Mouse (Mus musculus): ENCODE results near the gene Oas2.

The Oas2 gene

DNA sequence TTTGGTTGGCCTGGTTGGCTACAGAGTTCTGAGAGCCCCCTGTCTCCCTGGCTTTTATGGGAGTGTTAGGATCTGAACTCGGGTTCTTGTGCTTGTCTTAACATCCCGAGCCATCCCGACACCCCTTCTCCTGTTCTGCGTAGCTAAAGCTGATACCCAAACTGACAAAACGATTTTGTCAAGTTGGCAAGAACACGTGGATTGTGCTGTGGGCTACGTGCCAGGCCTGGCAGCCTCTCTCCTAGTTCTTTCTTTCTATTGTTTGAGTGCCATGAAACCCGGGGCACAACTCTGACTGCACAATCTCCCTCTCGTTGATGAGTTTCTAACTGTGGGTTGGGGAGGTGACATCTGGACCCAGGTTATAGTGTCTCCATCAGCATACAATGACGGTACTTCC lies 20.3 kb downstream of the Oas2 start:
- DNase-seq, result no peak

DNA sequence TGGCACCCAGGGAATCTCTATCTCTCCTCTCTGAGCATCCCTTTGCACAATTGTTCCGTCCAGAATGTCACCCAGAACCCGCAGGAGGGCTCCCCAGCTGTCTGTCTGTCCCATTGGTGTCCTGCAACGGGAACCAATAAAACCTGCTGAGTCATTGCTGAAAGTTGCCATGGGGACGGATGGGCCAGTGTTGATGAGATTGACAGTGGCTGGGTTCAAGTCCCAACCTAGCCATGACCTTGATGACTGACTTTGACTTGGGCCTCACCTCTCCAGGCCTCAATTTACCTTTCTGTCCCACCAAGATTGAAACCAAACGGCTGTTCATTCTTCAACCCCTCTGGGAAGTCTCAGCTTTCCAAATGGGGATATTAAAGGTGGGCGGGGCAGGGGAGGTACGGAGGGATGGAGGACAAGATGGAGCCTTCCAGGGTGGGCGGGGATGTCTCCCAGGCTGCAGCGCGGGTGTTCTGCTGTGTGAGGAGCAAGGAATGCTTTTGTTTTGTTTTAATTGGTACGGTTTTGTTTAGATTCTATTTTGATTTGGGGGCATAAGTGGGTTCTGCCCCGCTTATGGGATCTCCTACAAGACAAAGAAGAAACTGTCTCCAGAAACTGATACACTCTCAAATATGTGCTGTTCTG lies 23.7 kb downstream of the Oas2 start:
- no peak for DNase-seq

DNA sequence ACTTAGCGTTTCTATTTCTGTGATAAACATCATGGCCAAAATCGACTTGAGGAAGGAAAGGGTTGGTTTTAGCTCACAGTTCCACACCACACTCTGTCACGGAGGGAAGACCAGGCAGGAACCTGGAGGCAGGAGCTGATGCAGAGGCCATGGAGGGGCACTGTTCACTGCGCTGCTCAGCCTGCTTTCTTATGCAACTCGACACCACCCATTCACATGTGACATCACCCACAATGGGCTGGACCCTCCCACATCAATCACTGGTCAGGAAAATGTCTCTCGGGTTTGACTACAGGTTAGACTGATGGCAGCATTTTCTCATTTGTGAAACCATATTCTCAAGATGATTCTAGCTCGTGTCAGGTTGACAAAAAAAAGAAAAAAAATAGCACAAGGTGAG lies 28.6 kb downstream of the Oas2 start:
- no peak for DNase-seq

DNA sequence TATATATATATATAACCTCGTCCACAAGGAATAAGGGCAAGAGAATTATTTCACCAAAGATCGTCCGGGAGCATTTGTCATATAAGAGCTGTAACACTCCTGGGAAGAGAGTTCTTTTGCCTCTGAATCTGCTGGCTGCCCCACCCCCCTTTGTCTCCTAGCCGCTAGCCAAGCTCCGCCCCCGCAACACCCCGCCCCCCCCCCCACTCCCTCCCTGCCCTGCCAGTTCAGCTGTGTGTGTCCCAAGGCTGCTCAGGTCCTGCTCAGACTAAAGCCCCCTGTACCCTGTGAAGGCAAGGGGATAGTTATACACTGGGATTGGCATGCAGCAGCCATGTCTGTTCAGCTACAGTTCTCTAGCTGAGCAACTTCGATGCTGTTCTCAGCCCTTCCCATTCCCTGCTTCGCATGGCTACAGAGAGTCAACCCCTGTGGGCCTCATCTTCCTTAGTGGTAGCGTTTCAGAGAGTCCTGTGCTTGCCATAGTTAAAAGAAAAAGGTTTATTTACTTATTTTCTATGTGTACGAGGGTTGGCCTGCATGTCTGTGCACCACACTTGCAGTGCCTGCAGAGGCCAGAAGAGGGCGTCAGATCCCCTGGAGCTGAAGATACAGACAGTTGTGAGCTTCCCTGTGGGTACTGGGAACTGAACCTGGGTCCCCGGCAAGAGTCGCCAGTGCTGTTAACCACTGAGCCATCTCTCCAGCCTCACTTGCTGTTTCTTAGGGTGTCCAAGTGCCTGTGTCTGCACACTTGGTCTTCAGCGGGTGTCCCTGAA lies 30.9 kb downstream of the Oas2 start:
- DNase-seq, result no peak

DNA sequence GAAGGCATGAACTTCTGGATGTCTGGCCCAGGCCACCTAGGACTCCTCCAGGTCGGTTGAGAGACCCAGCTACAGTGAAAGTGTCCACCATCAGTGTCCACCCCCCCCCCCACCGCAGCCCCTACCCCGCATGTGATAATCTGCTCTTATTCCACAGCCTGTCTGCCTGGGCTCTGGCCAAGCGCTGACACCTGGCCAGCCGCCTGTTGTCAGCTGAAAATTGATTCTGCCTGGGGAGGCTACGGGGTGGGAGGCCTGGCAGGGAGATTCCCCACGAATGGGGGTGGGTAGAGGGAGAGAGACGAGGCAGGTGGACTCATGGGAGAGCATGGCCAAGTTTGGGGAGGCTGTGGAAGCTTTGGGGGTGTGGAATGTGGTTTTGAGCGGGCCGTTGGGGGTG lies 32.5 kb downstream of the Oas2 start:
- no peak for DNase-seq

DNA sequence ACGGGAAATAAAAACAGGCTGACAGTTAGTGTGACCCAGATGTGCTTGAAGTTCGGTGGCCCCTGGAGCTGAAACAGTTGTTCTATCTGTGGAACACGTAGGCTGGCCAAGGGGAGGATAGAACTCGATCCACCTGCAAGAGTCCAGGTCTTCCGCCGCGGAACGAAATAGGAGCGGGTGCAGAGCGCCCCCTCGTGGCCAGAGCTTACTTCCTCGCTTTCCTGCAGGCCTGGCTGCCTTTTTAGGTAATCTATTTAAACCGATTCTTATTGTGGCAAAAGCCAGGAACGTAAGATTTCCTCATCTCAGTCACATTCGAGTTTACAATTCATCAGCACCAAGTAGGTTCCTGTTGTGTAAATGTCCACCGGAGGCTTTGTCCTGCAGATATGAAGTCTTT lies 35.3 kb downstream of the Oas2 start:
- DNase-seq, result peak; percentile 73 to 89

DNA sequence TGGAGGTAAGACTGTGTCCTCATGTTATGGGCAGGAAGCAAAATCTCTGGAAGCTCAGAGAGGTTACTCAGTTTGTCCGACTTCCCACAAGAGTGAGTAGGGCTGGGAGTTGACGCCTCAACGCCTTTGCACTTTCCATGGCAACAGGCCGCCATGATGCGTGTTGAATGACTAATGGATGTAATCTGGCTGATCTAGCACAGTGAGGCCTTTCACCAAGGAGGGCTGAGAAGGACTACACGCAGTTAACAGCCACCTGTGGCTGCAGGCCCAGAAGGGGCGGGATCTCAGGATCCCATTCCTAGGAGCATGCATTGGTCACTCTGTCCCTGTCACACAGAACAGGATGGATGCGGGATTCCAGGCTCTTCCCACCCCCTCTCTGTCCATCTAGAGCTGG lies 36.9 kb downstream of the Oas2 start:
- no peak for DNase-seq

DNA sequence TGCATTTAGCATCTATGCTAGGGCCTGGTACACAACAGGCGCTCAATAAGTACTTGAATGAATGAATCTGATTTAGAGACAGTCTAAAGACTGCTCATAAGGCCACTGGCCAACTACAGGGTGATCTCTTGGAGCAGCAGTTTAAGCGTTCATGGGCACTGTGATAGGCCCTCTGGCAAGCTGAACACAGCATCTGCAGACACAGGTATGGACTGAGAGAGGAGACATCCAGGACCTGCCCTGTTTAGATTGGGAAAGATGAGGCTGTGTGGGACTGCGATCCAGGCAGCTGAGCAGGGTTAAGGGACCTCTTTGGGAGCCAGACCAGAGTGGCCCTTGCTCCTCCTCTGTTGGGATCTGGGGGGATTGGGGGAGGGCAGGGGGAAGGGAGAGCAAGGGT lies 37.8 kb downstream of the Oas2 start, which contains the start of gene Dtx1:
Gene Dtx1, minus strand, starts transcription at position 101 of the 400 bp plus-strand sequence.
- DNase-seq, result no peak

DNA sequence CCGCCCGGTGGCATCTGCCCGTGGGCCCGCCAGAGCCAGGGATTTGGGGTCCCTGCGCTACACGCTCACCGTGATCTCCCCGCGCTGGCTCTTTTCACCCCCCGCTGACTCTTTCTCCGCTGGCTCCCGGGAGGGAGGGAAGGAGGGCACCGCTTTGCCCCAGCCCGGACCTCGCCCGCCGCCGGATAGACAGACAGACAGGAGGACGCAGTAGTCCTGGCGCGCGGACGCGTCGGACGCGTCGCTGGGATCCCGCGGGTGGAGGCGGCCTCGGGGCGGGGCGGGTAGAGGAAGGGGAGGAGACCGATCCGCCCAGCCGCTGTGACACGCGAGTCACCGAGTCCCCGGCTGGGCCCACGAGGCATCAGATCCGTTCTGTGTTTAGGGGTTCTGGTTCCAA lies 38.2 kb downstream of the Oas2 start:
- peak; percentile 79 to 84 for DNase-seq

DNA sequence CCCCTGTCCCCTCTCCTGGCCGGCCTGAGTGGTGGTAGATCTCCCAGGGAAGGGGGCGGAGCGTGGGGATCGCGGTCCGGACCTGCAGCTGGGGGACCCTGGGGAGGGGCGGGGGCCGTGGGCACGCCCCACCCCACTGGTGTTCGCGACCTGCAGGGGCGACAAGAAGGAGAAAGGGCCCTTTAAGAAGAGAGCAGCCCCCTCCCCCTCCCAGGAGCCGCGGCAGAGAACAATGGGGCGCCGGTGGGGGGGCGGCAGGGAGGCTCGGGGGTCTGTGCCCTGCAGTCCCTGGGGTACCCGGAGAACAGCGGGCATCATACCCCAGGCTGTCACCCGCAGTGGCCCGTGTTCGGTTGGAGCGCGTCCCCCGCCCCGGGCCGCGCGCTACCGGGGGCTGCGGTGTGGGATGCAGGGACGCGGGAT lies 38.8 kb downstream of the Oas2 start:
- DNase-seq, result peak in 1 of 2 experiments; percentile 24

DNA sequence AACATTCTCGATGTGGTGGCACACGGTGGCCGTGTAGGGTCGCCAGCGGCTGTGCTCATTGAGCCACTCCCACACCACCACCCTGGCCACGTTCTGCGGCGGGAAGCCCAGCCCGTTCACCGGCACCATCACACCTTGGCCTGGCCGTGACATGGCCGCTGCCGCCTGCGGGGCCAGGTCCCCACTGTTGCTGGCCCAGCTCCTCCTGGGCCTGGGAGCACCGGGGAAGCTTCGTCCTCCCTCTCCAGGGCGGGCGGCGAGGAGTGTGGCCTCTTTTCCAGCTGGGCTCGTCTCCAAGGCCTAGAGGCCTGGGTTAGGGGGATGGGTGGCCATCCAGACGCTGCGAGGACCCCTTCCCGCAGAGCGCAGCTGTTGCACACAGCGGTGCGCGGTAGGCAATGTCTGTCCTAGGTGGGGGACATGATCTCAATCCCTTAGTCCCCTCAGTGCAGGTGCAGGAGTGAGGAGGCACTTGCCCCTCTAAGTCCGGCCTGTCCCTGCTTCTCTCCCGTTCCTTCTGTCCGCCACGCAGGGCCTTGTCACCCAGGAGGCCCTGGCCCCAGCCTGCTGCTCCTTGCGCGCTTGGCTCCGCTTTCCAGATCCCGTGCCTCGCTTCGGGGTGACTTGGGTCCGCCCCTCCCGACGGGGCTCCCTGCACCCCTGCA lies 39.4 kb downstream of the Oas2 start:
- peak in 1 of 2 experiments; percentile 37 for DNase-seq

DNA sequence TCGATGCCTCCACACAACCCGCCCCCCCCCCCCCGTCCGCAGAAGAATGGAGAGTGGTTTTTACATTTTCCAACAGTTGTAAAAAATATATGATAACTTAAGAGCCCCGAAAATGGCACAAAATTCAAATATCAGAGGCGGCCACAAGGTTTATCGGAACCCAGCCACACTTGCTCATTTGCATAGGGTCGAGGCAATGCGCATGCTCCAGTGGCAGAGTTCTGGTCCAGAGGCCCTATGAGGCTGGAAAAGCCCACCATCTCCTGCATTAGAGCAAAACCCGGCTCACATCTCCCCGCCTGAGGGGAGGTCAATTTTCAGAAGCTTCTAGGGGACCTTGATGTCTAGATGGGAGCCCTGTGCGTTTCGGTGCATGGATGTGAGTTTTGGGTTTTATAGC lies 42.7 kb downstream of the Oas2 start:
- peak; percentile 41 to 50 for DNase-seq

DNA sequence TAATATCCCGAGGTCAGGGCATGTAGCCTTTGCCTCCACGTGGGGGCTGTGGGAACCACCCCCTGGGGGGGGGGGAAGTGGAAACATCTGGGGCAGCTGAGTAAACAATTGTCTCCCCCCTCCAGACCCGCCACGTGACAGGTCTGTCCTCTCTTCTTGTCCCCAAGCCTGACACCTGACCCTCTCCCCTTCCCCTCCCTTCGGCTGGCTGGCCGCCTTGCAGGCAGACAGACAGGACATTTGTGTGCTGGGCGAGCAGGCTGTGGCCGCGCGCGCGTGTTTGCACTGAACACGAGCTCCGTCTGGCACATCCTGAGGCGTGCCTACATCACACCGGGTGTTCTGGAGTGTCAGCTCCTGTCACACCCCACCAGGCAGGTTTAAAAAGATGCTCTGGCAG lies 43.1 kb downstream of the Oas2 start:
- peak; percentile 43 to 53 for DNase-seq

DNA sequence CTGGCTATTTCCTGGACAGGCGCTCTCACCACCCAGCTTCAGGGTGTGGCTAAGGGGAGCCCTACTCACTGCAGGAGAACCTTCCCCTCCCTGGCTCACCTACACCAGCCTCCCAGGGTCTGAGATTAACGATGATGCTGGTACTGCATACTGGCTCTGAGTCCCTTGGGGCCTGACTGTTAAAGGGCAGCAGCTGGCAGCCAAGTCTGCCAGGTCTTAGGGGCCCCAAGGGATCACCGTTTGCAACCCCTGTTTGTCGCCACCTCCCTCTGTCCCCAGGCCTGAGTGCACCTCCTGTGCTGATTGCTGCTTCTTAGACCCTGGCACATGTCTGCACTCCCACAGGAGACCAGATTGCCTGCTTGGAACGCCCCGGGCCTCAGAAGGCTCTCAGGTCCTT lies 45.2 kb downstream of the Oas2 start:
- peak; percentile 40 to 52 for DNase-seq

DNA sequence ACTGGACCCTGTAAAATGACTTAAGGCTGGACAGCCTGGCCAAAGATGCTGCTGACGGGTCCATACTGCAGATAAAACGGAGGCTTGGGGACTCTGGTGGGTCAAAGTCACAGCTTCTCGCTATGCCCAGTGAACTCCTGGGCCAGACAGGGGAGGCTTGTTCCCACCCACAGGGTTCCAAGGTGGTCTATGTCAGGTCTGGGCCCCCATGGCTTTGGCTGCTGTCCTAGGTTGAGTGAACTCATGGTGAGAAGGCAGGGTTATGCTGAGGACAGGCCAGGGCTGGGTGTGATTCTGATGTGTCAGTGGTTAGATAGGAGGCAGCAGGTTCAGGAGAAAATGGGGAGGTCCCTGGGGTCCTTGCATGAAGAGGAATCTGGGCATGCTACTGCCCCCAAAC lies 46.0 kb downstream of the Oas2 start:
- DNase-seq, result no peak

DNA sequence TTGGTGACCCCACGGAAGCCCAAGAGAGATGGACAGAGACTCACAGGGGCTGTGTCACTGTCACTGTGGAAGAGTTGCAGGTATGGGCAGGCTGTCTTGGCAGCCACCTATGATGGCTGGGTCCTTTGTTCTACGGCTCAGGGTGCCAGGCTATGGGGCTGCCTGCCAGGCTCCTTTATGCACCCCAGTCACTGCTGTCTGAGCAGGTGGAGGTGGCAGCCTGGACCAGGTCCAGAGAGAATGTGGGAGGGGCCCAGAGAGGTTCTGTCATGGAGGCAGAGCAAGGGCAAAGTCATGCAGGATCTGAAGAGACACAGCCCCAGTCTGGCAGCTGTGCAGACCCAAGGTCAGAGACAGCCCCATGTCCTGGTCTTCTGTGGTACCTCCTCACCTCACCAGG lies 46.7 kb downstream of the Oas2 start:
- no peak for DNase-seq

DNA sequence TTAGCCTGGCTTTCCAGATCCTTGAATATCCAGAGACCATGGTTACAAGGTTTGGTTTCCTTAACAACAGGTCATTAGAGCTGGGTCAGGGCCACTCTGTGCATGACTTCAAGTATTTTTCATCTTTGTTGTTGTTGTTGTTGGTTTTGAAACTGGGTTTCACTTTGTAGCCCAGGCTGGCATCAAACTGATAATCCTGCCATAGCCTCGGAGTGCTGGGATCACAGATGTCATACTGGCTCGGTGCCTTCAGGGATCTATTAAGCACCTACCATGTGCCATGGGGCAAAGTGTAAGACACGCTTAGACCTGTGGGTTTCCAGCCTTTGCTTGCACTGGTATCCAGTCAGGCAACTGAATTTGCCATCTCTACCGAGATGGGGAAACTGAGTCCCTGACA lies 47.2 kb downstream of the Oas2 start:
- no peak for DNase-seq

DNA sequence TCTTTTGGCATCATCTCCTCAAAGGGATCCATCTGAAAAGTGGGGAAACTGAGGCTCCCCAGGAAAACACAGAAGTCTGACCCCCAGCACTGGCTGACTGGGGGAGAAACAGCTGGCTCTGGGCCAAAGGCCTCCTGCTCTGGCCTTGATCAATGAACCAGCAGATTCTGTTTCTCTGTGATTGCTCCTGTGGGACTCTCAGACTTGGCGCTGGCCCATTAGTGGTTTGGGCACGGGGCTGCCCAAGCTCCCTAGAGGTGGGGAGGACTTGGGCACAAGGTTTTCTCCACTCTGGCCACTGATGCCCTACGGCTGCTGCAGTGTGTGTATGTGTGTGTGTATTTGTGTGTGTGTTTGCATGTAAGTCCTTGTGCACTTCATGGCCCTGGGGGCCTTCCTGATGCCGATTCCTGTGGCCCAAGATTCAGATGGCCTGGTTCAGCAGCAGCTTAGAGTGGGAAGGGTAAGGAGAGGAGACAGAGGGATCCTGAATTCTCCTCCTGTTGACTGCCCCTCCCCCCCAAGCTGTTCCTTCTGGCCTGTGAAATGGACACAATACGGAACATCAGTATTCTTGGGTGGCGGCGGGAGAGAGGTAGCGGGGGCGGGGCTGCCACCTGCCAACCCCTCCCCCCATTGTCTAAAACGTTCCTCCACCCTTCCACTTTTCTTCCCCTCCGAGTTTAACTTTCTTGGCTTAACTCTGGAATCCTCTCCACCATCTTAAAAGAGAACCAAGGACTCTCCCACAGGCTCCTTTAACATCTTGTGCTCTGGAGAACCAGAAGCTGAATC lies 48.5 kb downstream of the Oas2 start:
- no peak for DNase-seq

DNA sequence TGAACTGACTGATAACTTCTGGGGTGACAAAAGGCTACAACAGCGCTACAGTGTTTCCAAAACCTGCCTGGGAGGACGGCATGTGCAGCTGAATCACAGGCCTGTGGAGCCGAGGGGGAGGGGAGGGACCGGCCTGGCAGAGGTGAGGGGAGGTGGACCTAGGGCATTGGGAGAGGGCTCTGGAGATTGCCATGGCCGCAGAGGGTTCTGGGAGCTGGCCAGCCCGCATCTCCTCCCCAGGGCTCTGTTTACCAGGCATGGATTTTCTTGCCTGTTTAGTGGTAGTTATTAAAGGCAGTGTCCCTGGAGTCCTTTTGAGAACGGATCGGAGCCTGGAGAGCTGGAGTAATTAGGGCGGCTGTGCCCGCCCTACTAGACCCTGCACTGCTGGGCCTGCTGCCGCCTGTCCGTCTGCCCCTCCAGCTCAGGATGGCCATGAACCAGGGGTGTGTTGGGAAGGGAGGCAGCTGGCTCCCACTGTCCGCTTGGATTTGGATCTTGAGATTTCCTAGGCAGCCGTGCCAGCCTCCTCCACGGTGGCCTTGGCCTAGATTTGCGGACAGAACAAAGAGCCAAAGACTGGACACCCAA lies 50.8 kb downstream of the Oas2 start:
- DNase-seq, result no peak

DNA sequence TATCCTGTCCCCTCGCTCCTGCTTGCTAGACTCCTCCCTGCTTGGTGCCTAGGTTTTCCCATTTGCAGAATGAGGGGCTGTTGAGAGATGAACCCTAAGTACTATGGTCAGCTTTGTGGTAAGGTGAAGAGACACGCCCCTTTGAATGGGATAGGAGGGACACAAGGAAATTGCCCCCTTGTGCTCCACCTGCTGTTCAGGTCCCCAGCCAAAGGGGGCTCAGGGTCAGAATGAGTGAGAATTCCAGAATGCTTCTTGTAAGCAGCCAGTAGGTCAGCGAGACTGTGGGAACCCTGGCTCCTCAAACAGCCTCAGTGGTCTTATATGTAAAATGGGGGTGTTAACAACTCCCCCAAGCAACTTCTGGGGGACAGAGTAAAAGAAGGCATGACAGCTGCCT lies 51.5 kb downstream of the Oas2 start:
- DNase-seq, result no peak

DNA sequence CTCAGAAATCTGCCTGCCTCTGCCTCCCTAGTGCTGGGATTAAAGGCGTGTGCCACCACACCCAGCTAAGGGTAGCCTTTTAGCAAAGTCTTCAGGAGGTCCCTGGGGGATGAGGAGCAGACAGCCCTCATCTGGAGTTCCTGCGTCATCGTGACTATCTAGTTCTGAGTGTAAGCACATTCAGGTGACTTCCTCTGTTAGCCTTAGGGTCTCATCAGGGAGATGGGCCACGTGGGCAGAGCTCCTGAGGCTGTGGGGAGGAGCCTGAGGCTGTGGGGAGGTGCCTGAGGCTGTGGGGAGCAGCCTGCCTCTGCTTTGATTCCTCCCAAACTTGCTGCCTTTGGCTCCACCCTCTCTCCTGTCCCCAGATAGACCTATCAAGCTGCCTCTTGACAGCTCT lies 52.8 kb downstream of the Oas2 start:
- peak; percentile 53 to 68 for DNase-seq

DNA sequence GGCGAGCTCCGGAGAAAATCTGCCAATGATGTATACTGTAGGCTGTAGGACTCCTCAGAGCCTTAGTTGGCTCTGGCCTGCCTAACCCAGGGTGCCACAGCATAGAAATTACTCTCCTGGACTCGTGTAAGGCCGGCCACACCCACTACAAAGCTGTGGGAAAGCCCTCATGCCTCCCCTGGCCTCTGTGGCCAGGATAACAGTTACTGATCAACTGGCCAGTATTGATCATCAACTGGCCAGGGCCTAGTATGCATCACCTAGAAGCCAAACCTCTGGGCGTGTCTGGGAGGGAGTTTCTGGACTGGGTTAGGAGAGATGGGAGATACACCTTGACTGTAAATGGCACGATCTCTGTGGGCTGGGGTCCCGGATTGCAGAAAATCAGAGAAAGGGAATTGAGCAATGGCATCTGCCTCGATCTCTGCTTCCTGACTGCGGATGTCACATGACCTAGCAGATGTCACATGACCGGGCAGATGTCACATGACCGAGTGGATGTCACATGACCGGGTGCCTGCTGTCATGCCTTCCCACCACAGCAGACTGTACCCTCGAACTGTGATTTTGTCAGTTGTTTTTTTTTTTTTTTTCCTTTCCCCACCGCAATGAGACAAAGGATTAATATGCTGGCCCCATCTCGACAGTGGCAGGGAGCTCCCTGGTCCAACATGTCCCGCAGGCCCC lies 53.5 kb downstream of the Oas2 start:
- DNase-seq, result peak; percentile 26 to 40
